Mouse (Mus musculus) liver, adult 2 months (tissue): ENCODE measurements at regions not wholly inside any gene's neighbourhood (a gene's known extent, or its start where the extent isn't known, plus 50 kb on each side); places are given as distances from the start of the nearest gene placed in this dataset.

Experiments
- DNase-seq: peaks from one replicate; pipeline ENCODE4 v3.0.0-alpha.2; 2011; ENCODE audit warnings: low read depth, low spot score; ENCODE audit errors: extremely low read depth
- H3K27ac ChIP-seq: fragments of 200-500 bp; replicated peaks from 2 replicates; pipeline ENCODE4 v1.5.1; 2012; ENCODE audit warnings: low read depth, mild to moderate bottlenecking, control low read depth, inconsistent platforms, low read length; ENCODE audit not compliant: insufficient read depth
- H3K27me3 ChIP-seq: fragments of 200-500 bp; 2 replicates; pipeline ENCODE4 v1.6.1; 2012; ENCODE audit warnings: mild to moderate bottlenecking, moderate library complexity, low read length, inconsistent platforms; ENCODE audit not compliant: control insufficient read depth, insufficient read depth
- H3K36me3 ChIP-seq: fragments of 200-500 bp; 2 replicates; pipeline ENCODE4 v1.6.1; 2012; ENCODE audit warnings: low read length, inconsistent platforms; ENCODE audit not compliant: control insufficient read depth, insufficient read depth
- H3K4me1 ChIP-seq: fragments of 200-500 bp; 2 replicates; pipeline ENCODE4 v1.6.1; 2011; ENCODE audit warnings: low read length; ENCODE audit not compliant: control insufficient read depth, insufficient read depth
- H3K4me3 ChIP-seq: fragments of 200-500 bp; 2 replicates; pipeline ENCODE4 v1.5.1; 2011; ENCODE audit warnings: low read depth, mild to moderate bottlenecking, control low read depth, low read length, moderate library complexity; ENCODE audit not compliant: insufficient read depth
- H3K79me2 ChIP-seq: fragments of 200-500 bp; 2 replicates; pipeline ENCODE4 v1.6.1; 2012; ENCODE audit warnings: inconsistent platforms, mild to moderate bottlenecking, low read length, moderate library complexity; ENCODE audit not compliant: control insufficient read depth, insufficient read depth
- H3K9ac ChIP-seq: fragments of 200-500 bp; 2 replicates; pipeline ENCODE4 v1.6.1; 2012; ENCODE audit warnings: low read depth, mild to moderate bottlenecking, control low read depth, inconsistent platforms, low read length
- CTCF ChIP-seq: fragments of 200-500 bp; IDR thresholded peaks from 2 replicates; pipeline ENCODE4 v1.5.1; 2011; ENCODE audit warnings: low read depth, low read length, control low read depth
- POLR2A ChIP-seq: fragments of 200-500 bp; IDR thresholded peaks from 2 replicates; pipeline ENCODE4 v1.6.1; 2011; ENCODE audit warnings: low read length, control low read depth; ENCODE audit not compliant: insufficient read depth; ENCODE audit errors: extremely low read depth
- WGBS: fragments of 180-500 bp; shearing (Covaris S2); methylation state at CpG from one replicate; pipeline ENCODE4 v1.1.7; 2018; 5-methylcytosine and 5-hydroxymethylcytosine counted together

DNA sequence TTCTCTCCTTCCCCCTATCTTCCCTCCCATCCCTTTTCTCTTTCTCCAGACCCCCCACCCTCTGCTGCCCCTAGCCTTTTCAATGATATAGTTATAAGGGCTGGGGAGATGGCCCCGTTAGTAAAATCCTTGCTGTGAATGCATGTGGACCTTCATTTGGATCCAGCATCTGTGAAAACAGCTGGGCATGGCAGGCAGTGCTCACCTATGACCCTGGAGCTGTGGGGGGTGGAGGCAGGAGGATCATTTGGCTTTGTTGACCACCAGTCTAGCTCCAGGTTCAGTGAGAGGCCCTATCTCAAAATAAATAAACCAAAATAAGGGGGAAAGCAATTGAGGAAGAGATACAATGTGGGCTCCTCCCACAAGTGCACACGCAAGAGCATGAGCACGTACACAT lies 105.3 kb upstream of the S1pr3 start:
- Histone ChIP-seq H3K27me3 (no peaks in the 10 kb centered on the region), H3K4me3 (no peak overlapping the region), H3K79me2 (no peaks in the 10 kb centered on the region), H3K36me3 (no peaks in the 10 kb centered on the region), H3K4me1 (no peaks in the 10 kb centered on the region), H3K9ac (no peak overlapping the region), H3K27ac (no peak overlapping the region)
- no peak for DNase-seq
- 84% methylated on average over 3 of the region's 3 CpGs for WGBS
- TF ChIP-seq POLR2A (no peak), CTCF (no peak)

- DNase-seq: no peak
- TF ChIP-seq POLR2A (no peak), CTCF (no peak)
- no peaks in the 10 kb centered on the region for H3K4me1 ChIP-seq
- H3K79me2 ChIP-seq: no peaks in the 10 kb centered on the region
- no peaks in the 10 kb centered on the region for H3K27me3 ChIP-seq
- no peaks in the 10 kb centered on the region for H3K36me3 ChIP-seq
- H3K9ac ChIP-seq: no peak overlapping the region
- no peak overlapping the region for H3K27ac ChIP-seq
- WGBS: 78% methylated on average over 4 of the region's 4 CpGs
- no peak overlapping the region for H3K4me3 ChIP-seq
Observed at GRCm38 (mm10) chr13:51304631-51305030, 103.8 kb upstream of the S1pr3 start.

DNA sequence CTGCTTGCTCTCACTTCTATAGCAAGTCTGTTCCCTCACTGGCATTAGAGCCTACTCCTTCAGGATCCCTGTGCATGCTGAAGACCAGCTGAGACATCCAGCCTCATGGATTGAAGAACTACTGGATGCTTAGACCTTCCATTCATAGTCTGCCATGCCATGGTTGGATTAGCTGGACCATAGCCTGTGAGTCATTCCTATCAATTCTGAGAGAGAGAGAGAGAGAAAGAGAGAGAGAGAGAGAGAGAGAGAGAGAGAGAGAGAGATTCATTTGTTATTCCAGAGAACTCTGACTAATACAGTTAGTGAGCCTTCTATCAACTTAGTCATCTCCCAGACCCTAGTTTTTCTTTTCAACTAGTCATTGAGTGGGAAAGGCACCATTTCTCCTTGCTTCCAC lies 99.0 kb upstream of the S1pr3 start:
- Histone ChIP-seq H3K27ac (no peak overlapping the region), H3K27me3 (no peaks in the 10 kb centered on the region), H3K36me3 (no peaks in the 10 kb centered on the region), H3K9ac (no peak overlapping the region), H3K79me2 (no peaks in the 10 kb centered on the region), H3K4me1 (no peaks in the 10 kb centered on the region; the same call in 1 of the 2 replicates), H3K4me3 (no peak overlapping the region)
- no peak for DNase-seq
- TF ChIP-seq POLR2A (no peak), CTCF (no peak)

GRCm38 (mm10) chr13:51310041-51310440 lies 98.4 kb upstream of the S1pr3 start:
- TF ChIP-seq POLR2A (no peak), CTCF (no peak)
- WGBS: 83% methylated on average over 2 of the region's 2 CpGs
- no peaks in the 10 kb centered on the region for H3K79me2 ChIP-seq

DNA sequence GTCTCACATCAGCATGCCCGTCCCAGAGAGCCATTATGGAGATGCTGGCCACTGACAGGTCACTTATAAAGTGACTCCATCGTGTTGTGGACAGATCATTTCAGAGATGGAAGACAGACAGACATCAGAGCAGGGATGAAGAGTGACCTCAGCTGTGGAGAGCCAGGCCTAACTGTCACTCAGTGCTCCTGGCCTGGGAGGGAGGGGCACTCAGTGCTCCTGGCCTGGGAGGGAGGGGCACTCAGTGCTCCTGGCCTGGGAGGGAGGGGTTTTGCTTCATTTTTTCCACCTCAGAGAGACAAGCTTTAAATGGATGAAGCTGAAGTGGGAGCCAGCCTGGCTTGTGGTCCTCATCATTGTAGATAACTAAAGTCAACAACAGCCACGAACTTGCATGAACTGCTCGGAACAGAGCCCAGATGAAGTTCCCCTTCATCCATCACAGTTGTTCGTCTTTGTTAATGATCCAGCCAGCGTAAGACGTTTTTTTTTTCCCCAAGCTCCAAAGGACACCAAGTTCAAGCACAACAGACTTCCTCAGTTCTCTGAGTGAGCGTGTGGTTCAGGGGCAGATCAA lies 96.7 kb upstream of the S1pr3 start:
- Histone ChIP-seq H3K79me2 (no peaks in the 10 kb centered on the region), H3K9ac (no peak overlapping the region), H3K4me3 (no peak overlapping the region), H3K4me1 (no peaks in the 10 kb centered on the region; the same call in 1 of the 2 replicates), H3K36me3 (no peaks in the 10 kb centered on the region), H3K27ac (no peak overlapping the region), H3K27me3 (no peaks in the 10 kb centered on the region)
- TF ChIP-seq POLR2A (no peak), CTCF (no peak)
- DNase-seq: peak; percentile 55
- 49% methylated on average over 8 of the region's 8 CpGs for WGBS

More at GRCm38 (mm10) chr13:51310041-51310440, 98.4 kb upstream of the S1pr3 start:
- Histone ChIP-seq H3K9ac (no peak overlapping the region), H3K27ac (no peak overlapping the region), H3K36me3 (no peaks in the 10 kb centered on the region), H3K4me3 (no peak overlapping the region), H3K27me3 (no peaks in the 10 kb centered on the region), H3K4me1 (no peaks in the 10 kb centered on the region; the same call in 1 of the 2 replicates)
- DNase-seq: no peak

DNA sequence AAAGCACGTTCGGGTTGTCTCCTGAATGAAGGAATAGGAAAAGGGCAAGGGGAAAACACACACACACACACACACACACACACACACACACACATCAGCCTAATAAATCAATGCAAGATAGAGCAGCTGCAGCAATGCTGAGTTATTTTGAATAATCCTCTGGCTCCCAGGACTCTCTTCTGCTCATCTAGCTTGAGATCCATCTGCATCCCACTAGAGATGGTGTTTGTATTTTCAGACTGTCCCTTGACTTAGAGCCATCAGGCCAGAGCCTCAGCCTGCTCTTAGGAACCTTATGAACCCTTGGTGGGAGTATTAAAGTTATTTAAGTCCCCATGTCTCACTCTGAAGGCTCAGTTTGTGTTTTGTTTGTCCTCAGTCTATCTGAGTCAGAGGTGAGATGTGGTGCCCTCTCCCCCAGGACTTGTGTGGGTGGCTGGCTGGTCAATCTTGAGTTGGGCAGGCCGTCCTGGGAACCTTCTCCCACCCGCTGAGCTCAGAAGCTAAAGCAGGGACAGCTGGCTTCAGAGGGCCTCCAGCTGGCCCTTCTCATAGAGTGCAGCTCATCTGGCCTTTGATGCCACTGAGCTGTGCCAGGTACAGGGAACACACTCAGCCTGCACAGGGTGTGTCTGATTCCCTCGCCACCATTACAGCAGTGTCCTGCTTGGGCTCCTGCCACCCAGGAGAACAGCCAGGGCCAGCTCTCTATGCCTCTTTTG lies 95.1 kb upstream of the S1pr3 start:
- Histone ChIP-seq H3K27ac (no peak overlapping the region), H3K36me3 (no peaks in the 10 kb centered on the region), H3K4me3 (no peak overlapping the region), H3K9ac (no peak overlapping the region), H3K4me1 (no peaks in the 10 kb centered on the region; the same call in 1 of the 2 replicates), H3K79me2 (no peaks in the 10 kb centered on the region), H3K27me3 (no peaks in the 10 kb centered on the region)
- TF ChIP-seq POLR2A: no peak
- no peak for TF ChIP-seq CTCF
- no peak for DNase-seq
- 78% methylated on average over 5 of the region's 5 CpGs for WGBS
